Mouse (Mus musculus): Measurements from ENCODE around the gene Lrrc8e. TPM values are rescaled to one million over a fixed set of nuclear protein-coding genes. Genes with fewer than 3 reads are reported as not detected.

Gene Lrrc8e
- polyA plus RNA-seq, 1 experiment from 2014 or later: 0.11 TPM

DNA sequence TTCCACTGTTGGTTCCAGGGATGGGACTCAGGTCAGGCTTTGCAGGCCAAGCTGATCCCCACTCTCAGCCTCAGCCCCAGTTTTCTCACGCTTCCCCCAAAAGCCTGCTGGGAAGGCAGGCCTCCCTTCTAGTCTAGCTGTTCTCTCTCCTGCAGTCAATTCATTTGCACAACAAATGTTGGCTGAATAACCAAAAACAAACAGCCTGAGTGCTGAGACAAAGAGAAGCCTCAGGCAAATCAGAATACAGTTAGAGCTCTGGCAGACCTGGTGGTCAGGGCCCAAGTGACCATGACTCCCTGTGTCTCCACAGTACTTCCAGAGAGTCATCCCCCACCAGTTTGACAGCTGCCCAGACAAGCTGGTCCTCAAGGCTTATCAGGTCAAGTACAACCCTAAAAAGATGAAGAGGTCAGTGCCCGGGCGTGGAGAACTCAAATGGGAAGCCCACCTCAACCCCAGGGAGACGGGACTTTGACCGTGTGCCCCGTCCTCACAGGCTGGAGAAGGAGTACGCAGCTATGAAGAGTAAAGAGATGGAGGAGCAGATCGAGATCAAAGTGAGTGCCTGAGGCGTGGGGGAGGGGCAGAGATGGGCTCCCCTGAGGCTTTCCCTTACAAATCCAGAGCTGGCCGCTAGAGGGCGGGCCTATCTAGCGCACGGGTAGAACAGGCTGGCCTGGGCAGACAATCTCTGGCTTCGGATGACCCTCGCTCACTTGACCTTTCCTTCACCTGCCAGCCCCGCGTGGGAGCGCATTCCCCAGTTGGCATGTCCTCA, 33.6 kb upstream of the Lrrc8e start:
- Histone ChIP-seq H3K9me3 (ENCODE audit: low read length) (no peaks in the 10 kb centered on the region), H3K4me3 (ENCODE audit: low read depth, low read length) (no peak overlapping the region), H3K36me3 (replicated peaks; ENCODE audit: insufficient read depth, low read length) (0 out of 2 replicates have a peak, but pooled peaks cover 3% of the 10 kb centered on the region), H3K4me1 (ENCODE audit: insufficient read depth) (peaks cover 19% of the 10 kb centered on the region), H3K4me2 (ENCODE audit: low read depth, low read length) (peak overlapping the region; percentile 31; the same call in 1 of the 2 replicates), H3K9ac (replicated peaks) (no peak overlapping the region), H3K27ac (ENCODE audit: low read depth) (no peak overlapping the region), H3K27me3 (ENCODE audit: insufficient read depth, low read length) (no peaks in the 10 kb centered on the region)
- ATAC-seq: peak; percentile 79
- 15% methylated on average over 18 of the region's 18 CpGs for WGBS (ENCODE audit: insufficient replicate concordance)
- TF ChIP-seq EP300 (IDR thresholded peaks at IDR 0.05; ENCODE audit: low read depth) (no peak), CTCF (IDR thresholded peaks at IDR 0.05; ENCODE audit: low read depth) (peak; percentile 94)
- DNase-seq: peak; percentile 90

- peaks cover 15% of the 10 kb centered on the region for H3K4me1 ChIP-seq (ENCODE audit: insufficient read depth)
- H3K4me3 ChIP-seq (ENCODE audit: low read depth, low read length): no peak overlapping the region
- H3K9ac ChIP-seq (replicated peaks): no peak overlapping the region
- ATAC-seq (no peak), DNase-seq (no peak)
- no peak overlapping the region for H3K27ac ChIP-seq (ENCODE audit: low read depth)
- H3K27me3 ChIP-seq (ENCODE audit: insufficient read depth, low read length): no peaks in the 10 kb centered on the region
- no peak for TF ChIP-seq CTCF (IDR thresholded peaks at IDR 0.05; ENCODE audit: low read depth)
- TF ChIP-seq EP300 (IDR thresholded peaks at IDR 0.05; ENCODE audit: low read depth): no peak
- 48% methylated on average over 7 of the region's 7 CpGs for WGBS (ENCODE audit: insufficient replicate concordance)
- H3K9me3 ChIP-seq (ENCODE audit: low read length): no peaks in the 10 kb centered on the region
- peak overlapping the region; percentile 31; the same call in 1 of the 2 replicates for H3K4me2 ChIP-seq (ENCODE audit: low read depth, low read length)
- no peaks in the 10 kb centered on the region for H3K36me3 ChIP-seq (replicated peaks; ENCODE audit: insufficient read depth, low read length)
Measured at GRCm38 (mm10) chr8:4193588-4193894, 33.1 kb upstream of the Lrrc8e start.

DNA sequence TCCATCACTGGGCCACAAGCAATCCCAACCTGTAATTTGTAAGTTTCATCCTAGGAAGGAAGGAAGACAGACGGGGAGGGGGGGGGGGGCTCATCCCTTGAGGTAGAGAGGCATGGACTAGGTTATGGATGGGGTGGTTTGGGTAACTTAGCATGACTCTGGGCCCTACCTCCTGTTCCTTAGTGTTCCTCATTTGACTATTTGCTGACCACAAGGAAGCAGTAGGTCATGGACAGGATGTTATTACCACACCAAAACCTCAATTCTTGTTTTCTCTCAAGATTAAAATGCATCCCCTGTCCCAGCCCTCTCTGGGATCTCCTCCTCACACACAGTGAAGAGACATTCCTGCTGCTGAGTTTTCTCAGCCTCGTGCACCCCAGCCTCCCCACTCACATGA, 25.3 kb upstream of the Lrrc8e start:
- H3K4me3 ChIP-seq (ENCODE audit: low read depth, low read length): no peak overlapping the region
- ATAC-seq (peak; percentile 27; the same call in 1 of the 2 replicates), DNase-seq (no peak)
- no peak overlapping the region for H3K27ac ChIP-seq (ENCODE audit: low read depth)
- no peak overlapping the region for H3K9ac ChIP-seq (replicated peaks)
- H3K36me3 ChIP-seq (replicated peaks; ENCODE audit: insufficient read depth, low read length): no peaks in the 10 kb centered on the region
- no peaks in the 10 kb centered on the region for H3K9me3 ChIP-seq (ENCODE audit: low read length)
- no peaks in the 10 kb centered on the region for H3K4me1 ChIP-seq (ENCODE audit: insufficient read depth)
- 29% methylated on average over 2 of the region's 2 CpGs for WGBS (ENCODE audit: insufficient replicate concordance)
- TF ChIP-seq EP300 (IDR thresholded peaks at IDR 0.05; ENCODE audit: low read depth) (no peak), CTCF (IDR thresholded peaks at IDR 0.05; ENCODE audit: low read depth) (no peak)
- peaks cover 10% of the 10 kb centered on the region; the same call in 1 of the 2 replicates for H3K27me3 ChIP-seq (ENCODE audit: insufficient read depth, low read length)
- no peak overlapping the region for H3K4me2 ChIP-seq (ENCODE audit: low read depth, low read length)

- H3K9me3 ChIP-seq (ENCODE audit: low read length): no peaks in the 10 kb centered on the region
- H3K27ac ChIP-seq (ENCODE audit: low read depth): no peak overlapping the region
- 35% methylated on average over 38 of the region's 38 CpGs for WGBS (ENCODE audit: insufficient replicate concordance)
- no peak overlapping the region for H3K9ac ChIP-seq (replicated peaks)
- TF ChIP-seq CTCF (IDR thresholded peaks at IDR 0.05; ENCODE audit: low read depth) (no peak), EP300 (IDR thresholded peaks at IDR 0.05; ENCODE audit: low read depth) (no peak)
- no peaks in the 10 kb centered on the region for H3K36me3 ChIP-seq (replicated peaks; ENCODE audit: insufficient read depth, low read length)
- no peak for ATAC-seq
- no peak overlapping the region for H3K4me3 ChIP-seq (ENCODE audit: low read depth, low read length)
- no peaks in the 10 kb centered on the region for H3K4me1 ChIP-seq (ENCODE audit: insufficient read depth)
- H3K27me3 ChIP-seq (ENCODE audit: insufficient read depth, low read length): peaks cover 19% of the 10 kb centered on the region
- no peak for DNase-seq
- H3K4me2 ChIP-seq (ENCODE audit: low read depth, low read length): no peak overlapping the region
Measured at GRCm38 (mm10) chr8:4205246-4206123, 21.1 kb upstream of the Lrrc8e start.

DNA sequence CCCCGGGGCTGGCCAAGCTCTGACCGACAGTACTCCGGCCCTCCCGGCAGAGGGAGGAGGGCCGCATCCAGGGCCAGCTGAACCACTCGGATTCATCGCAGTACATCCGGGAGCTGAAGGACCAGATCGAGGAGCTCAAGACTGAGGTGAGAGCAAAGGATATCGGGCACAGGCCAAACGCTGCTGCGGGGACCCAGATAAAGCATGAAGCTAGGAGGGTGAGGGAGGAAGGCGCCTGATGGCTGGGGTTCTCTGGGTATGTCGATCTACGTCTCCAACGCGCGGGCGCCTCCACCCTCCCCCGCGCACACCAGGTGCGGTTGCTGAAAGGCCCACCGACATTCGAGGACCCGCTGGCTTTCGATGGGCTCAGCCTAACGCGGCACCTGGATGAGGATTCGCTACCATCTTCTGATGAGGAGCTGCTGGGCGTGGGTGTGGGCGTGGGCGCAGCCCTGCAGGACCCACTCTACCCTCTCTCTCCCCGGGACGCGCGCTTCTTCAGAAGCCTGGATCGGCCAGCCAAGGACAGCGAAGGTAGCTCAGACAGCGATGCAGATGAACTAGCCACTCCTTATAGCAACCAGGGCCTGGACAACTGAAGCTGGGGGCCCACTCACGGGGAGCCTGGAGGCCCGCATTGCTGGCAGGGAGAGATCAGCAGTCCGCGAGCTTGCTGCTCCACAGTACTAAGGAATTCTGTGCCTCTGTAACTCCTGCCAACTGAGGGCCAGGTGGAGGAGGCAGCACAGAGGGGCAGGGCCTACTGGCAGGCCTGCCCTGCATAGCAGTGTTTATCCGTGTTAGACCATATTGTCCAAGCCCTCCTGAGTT, 20.2 kb upstream of the Lrrc8e start:
- H3K27ac ChIP-seq (ENCODE audit: low read depth): no peak overlapping the region
- 32% methylated on average over 43 of the region's 44 CpGs for WGBS (ENCODE audit: insufficient replicate concordance)

More for the DNA sequence above, 20.2 kb upstream of the Lrrc8e start:
- H3K4me1 ChIP-seq (ENCODE audit: insufficient read depth): no peaks in the 10 kb centered on the region
- no peaks in the 10 kb centered on the region for H3K9me3 ChIP-seq (ENCODE audit: low read length)
- H3K9ac ChIP-seq (replicated peaks): no peak overlapping the region
- peaks cover 19% of the 10 kb centered on the region for H3K27me3 ChIP-seq (ENCODE audit: insufficient read depth, low read length)
- no peak overlapping the region for H3K4me2 ChIP-seq (ENCODE audit: low read depth, low read length)
- no peaks in the 10 kb centered on the region for H3K36me3 ChIP-seq (replicated peaks; ENCODE audit: insufficient read depth, low read length)
- ATAC-seq (no peak), DNase-seq (no peak)
- no peak overlapping the region for H3K4me3 ChIP-seq (ENCODE audit: low read depth, low read length)
- TF ChIP-seq CTCF (IDR thresholded peaks at IDR 0.05; ENCODE audit: low read depth): no peak
- no peak for TF ChIP-seq EP300 (IDR thresholded peaks at IDR 0.05; ENCODE audit: low read depth)

All from liver, postnatal 0 days (tissue).